Mouse (Mus musculus) midbrain, embryonic 14.5 days (tissue): ENCODE data around the gene Atp6v1b1. TPM values are rescaled to one million over a fixed set of nuclear protein-coding genes. Genes with fewer than 3 reads are reported as not detected.
"Not testable (repeated sequence)": the region's sequence is repeated elsewhere in the genome, so short reads cannot be mapped to it uniquely, and the experiment has no call there.

ENCODE experiments used
- ATAC-seq: fragments of 200-750 bp; cut with Nextera tagmentation; 2 replicates; pipeline ENCODE4 v1.8.0; 2017; ENCODE audit warnings: moderate number of reproducible peaks, moderate library complexity; ENCODE audit not compliant: low FRiP score, low TSS enrichment
- DNase-seq: peaks from one replicate; pipeline ENCODE4 v3.0.0-alpha.2; 2015
- H3K27ac ChIP-seq: fragments of 300-500 bp; sonication (generic); replicated peaks from 2 replicates; pipeline ENCODE4 v1.5.1; 2014; ENCODE audit warnings: mild to moderate bottlenecking, low read depth, low read length, moderate library complexity
- H3K27me3 ChIP-seq: fragments of 300-500 bp; sonication (generic); 2 replicates; pipeline ENCODE4 v1.6.1; 2014; ENCODE audit warnings: low read length, control low read depth, mixed read lengths; ENCODE audit not compliant: control insufficient read depth, insufficient read depth
- H3K36me3 ChIP-seq: fragments of 300-500 bp; sonication (generic); 2 replicates; pipeline ENCODE4 v1.6.1; 2014; ENCODE audit warnings: low read length, control low read depth; ENCODE audit not compliant: control insufficient read depth, insufficient read depth
- H3K4me1 ChIP-seq: fragments of 300-500 bp; sonication (generic); 2 replicates; pipeline ENCODE4 v1.6.1; 2014; ENCODE audit warnings: mild to moderate bottlenecking, antibody characterized with exemption, low read length, control low read depth; ENCODE audit not compliant: control insufficient read depth, insufficient read depth
- H3K4me2 ChIP-seq: fragments of 300-500 bp; sonication (generic); 2 replicates; pipeline ENCODE4 v1.6.1; 2014; ENCODE audit warnings: mild to moderate bottlenecking, low read length, moderate library complexity
- H3K4me3 ChIP-seq: fragments of 300-500 bp; sonication (generic); replicated peaks from 2 replicates; pipeline ENCODE4 v1.5.1; 2014; ENCODE audit warnings: low read depth, low read length
- H3K9ac ChIP-seq: fragments of 300-500 bp; sonication (generic); replicated peaks from 2 replicates; pipeline ENCODE4 v1.6.1; 2014; ENCODE audit warnings: mild to moderate bottlenecking, low read length, moderate library complexity
- H3K9me3 ChIP-seq: fragments of 300-500 bp; sonication (generic); 2 replicates; pipeline ENCODE4 v1.6.1; 2016; ENCODE audit warnings: low read length, control low read depth, mixed read lengths; ENCODE audit not compliant: control insufficient read depth
- WGBS: fragments of 180-500 bp; shearing (Covaris S2); extraction: QIAGEN DNeasy Blood & Tissue Kit; methylation state at CpG from one replicate; pipeline ENCODE4 v1.1.7; 2014; 5-methylcytosine and 5-hydroxymethylcytosine counted together
- polyA plus RNA-seq: library from polyadenylated mRNA; unstranded; fragments of >200 nt; fragmentation: Nextera tagmentation; extraction: Ambion mirVana; gene quantifications from 2 replicates; pipeline ENCODE4 v1.2.1, GENCODE M21; 2014

Gene Atp6v1b1
- polyA plus RNA-seq, 1 experiment from 2014 or later = not detected

DNA sequence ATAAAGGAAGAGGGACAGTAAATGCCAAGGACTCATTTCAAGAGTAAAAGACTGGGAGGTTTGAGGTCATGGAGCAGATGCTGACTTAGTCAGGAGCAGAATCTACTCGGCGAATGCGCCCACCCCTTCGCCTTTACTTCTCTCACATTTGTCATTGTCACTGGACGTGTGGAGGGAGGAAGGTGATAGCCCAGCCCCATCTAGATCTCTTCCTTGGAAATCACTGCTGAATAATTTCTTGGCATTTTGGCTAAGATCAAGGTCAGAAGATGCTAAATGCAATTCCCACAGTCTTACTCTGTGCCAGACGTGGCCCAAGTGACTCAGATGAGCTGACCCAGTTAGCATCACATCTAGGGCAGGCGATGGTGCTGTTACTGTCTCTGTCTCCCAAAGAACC, 35.5 kb downstream of the Atp6v1b1 start:
- H3K9ac ChIP-seq = no peak overlapping the region
- no peaks in the 10 kb centered on the region for H3K27me3 ChIP-seq
- DNase-seq (no peak), ATAC-seq (no peak)
- no peaks in the 10 kb centered on the region for H3K9me3 ChIP-seq
- H3K36me3 ChIP-seq = no peaks in the 10 kb centered on the region
- WGBS = 89% methylated on average over 7 of the region's 7 CpGs
- no peak overlapping the region for H3K27ac ChIP-seq
- H3K4me3 ChIP-seq = no peak overlapping the region
- H3K4me1 ChIP-seq = peaks cover 16% of the 10 kb centered on the region
- H3K4me2 ChIP-seq = no peak overlapping the region

DNA sequence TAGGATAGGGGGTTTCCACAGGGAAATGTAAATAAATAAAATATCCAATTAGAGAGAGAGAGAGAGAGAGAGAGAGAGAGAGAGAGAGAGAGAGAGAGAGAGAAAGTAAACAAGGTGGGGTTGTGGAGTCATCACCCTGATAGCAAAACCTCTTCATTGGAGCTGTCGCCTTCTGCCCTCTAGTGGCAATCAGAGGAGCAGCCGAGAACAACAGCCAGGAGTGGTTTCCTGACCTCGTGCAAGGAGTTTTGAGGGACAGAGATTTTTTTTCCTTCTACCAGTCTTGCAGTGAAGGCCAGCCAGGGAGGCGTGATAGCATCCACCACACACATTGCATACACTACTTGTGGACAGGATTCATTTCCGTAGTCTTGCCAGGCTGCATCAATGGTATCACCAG, 36.2 kb downstream of the Atp6v1b1 start:
- no peaks in the 10 kb centered on the region for H3K9me3 ChIP-seq
- no peak overlapping the region for H3K4me2 ChIP-seq
- DNase-seq (peak; percentile 71), ATAC-seq (no peak)
- H3K9ac ChIP-seq = no peak overlapping the region
- no peaks in the 10 kb centered on the region for H3K36me3 ChIP-seq
- WGBS = 10% methylated on average over 5 of the region's 5 CpGs
- H3K27ac ChIP-seq = no peak overlapping the region
- no peak overlapping the region for H3K4me3 ChIP-seq
- peaks cover 14% of the 10 kb centered on the region for H3K4me1 ChIP-seq
- H3K27me3 ChIP-seq = no peaks in the 10 kb centered on the region

DNA sequence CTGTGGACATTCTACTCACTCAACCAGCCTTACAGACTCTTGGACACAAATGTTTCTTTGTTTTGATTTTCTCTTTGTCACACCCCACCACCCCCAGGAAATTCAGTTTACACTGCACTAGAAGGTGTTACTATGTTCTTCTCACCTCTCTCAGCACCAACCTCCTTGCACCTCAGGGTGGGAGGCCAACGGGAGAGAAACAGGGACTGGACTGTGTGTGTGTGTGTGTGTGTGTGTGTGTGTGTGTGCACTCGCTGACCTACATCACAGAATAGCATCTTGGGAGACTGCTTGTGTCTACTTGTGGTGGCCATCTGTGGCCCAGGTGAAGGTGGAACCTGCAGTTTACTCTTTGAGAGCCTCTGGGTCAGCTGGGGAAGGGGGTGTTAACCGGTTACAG, 43.6 kb downstream of the Atp6v1b1 start:
- H3K36me3 ChIP-seq = no peaks in the 10 kb centered on the region
- no peaks in the 10 kb centered on the region for H3K4me1 ChIP-seq
- no peak overlapping the region for H3K4me2 ChIP-seq
- H3K9me3 ChIP-seq = no peaks in the 10 kb centered on the region
- H3K27me3 ChIP-seq = no peaks in the 10 kb centered on the region
- no peak overlapping the region for H3K27ac ChIP-seq
- no peak overlapping the region for H3K9ac ChIP-seq
- H3K4me3 ChIP-seq = no peak overlapping the region
- ATAC-seq (no peak), DNase-seq (no peak)
- WGBS = 81% methylated on average over 3 of the region's 3 CpGs

DNA sequence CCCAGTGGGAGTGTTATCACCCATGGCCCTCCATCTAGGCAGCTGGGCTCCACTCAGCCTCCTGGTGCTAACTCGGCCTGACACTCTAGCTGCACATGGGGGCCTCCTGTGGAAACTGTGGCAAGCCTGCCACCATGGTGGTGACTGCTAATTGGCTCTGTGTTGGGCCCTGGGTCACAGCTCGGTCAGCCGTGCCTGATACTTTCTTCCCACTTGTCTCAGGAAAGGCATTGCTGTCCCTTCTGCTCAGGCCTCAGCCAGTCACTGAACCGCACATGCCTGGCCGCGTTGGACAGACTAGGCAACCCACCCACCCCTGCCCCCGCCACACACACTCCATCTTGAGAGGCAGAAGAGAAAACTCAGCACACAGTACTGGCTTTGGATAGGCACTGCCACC, 45.8 kb downstream of the Atp6v1b1 start:
- H3K27me3 ChIP-seq = no peaks in the 10 kb centered on the region
- 39% methylated on average over 7 of the region's 7 CpGs for WGBS
- DNase-seq (no peak), ATAC-seq (no peak)
- H3K36me3 ChIP-seq = no peaks in the 10 kb centered on the region
- no peaks in the 10 kb centered on the region for H3K9me3 ChIP-seq
- H3K4me3 ChIP-seq = no peak overlapping the region
- H3K4me1 ChIP-seq = no peaks in the 10 kb centered on the region
- no peak overlapping the region for H3K27ac ChIP-seq
- H3K9ac ChIP-seq = no peak overlapping the region
- no peak overlapping the region for H3K4me2 ChIP-seq

DNA sequence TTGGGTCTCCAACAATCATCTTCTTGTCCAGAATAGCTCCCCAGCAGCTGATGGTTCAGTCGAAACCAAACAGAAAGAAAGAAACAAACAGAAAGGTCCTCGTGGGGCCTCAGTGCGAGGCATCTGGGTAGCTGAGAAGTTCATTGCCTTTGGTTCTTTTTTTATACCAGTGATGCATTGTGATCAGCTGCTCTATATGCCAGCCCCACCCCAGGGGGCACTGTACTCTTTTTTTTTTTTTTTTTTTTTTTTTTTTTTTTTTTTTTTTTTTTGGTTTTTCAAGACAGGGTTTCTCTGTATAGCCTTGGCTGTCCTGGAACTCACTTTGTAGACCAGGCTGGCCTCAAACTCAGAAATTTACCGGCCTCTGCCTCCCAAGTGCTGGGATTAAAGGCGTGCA, 47.7 kb downstream of the Atp6v1b1 start:
- WGBS = 84% methylated on average over 5 of the region's 5 CpGs
- not testable (repeated sequence) for H3K36me3 ChIP-seq, ATAC-seq, H3K27ac ChIP-seq, H3K9me3 ChIP-seq, H3K9ac ChIP-seq, H3K4me1 ChIP-seq, H3K4me2 ChIP-seq, H3K4me3 ChIP-seq, H3K27me3 ChIP-seq, DNase-seq

DNA sequence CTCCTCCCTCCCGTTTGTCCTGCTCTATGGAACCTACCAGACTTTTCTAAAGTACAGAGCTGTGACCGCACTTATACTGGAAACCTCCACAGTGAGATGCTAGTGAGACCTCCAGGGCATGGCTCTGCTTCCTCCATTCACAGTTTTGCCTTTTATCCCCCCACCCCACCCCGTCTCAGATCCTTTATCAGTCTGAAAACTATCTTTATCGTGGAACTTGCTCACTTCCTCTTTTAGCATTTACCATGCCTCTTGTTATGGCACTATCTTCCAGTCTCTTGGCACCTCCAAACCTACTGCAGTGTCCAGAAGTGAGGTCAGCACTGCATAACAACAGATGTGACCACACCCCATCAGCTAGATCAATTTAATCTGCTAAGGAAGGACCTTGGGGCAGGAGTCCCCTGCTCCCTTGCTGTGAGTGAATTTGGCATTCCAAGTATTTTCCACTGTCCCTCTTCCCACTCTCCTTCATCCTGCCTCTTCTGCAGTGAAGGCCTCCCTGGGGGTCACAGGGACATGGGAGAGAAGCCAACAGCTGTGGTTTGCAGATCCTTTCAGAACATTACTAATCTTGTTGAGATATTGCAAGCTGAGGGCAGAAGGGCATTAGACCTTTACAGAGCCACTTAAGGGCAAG, 48.6 kb downstream of the Atp6v1b1 start:
- 78% methylated on average over 4 of the region's 4 CpGs for WGBS
- no peaks in the 10 kb centered on the region for H3K9me3 ChIP-seq
- ATAC-seq = no peak

DNA sequence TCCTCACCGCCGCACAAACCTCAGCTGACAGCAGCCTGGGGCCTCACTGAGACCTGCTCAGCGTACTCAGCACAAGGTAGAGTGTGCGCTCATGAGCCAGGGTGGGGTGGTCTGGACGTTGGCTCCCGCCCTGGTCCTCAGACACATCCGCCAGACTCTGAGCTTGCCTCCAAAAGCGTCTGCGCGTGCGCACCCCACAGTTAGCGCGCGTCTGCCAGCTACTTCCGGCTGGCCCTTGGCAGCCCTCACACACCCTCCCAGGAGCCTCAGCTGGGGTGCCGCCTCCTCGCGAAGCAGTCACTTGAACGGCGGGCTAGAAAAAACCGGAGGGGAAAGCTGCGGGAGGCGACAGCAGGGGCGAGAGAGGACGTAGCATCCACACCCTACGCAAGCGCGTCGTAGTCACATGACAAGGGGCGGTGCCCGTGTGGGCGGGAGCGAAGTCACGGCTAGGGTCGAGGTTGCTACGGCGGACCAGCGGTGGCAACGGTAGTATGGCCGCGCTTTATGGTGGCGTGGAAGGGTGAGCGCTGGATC, 52.0 kb downstream of the Atp6v1b1 start, which contains the start of gene Nagk:
Gene Nagk, plus strand, starts transcription at position 223 of the 537 bp plus-strand sequence.
- peak within 1 kb of the TSS; percentile 77 for H3K4me2 ChIP-seq
- peak within 1 kb of the TSS; percentile 97 for H3K27ac ChIP-seq
- H3K9me3 ChIP-seq = no peaks in the 10 kb centered on the region
- H3K4me1 ChIP-seq = peaks cover 10% of the 10 kb centered on the region
- DNase-seq (peak; percentile 97), ATAC-seq (peak; percentile 94)
- peaks cover 11% of the 10 kb centered on the region; the same call in 1 of the 2 replicates for H3K36me3 ChIP-seq
- H3K4me3 ChIP-seq = peak within 1 kb of the TSS; percentile 79
- no peaks in the 10 kb centered on the region for H3K27me3 ChIP-seq
- under 1% methylated on average over 43 of the region's 43 CpGs for WGBS
- H3K9ac ChIP-seq = peak within 1 kb of the TSS; percentile 89

More for the DNA sequence above, 48.6 kb downstream of the Atp6v1b1 start:
- Histone ChIP-seq H3K27ac (no peak overlapping the region), H3K36me3 (no peaks in the 10 kb centered on the region), H3K27me3 (no peaks in the 10 kb centered on the region), H3K4me2 (no peak overlapping the region), H3K4me3 (no peak overlapping the region), H3K4me1 (peaks cover 6% of the 10 kb centered on the region), H3K9ac (no peak overlapping the region)
- no peak for DNase-seq

DNA sequence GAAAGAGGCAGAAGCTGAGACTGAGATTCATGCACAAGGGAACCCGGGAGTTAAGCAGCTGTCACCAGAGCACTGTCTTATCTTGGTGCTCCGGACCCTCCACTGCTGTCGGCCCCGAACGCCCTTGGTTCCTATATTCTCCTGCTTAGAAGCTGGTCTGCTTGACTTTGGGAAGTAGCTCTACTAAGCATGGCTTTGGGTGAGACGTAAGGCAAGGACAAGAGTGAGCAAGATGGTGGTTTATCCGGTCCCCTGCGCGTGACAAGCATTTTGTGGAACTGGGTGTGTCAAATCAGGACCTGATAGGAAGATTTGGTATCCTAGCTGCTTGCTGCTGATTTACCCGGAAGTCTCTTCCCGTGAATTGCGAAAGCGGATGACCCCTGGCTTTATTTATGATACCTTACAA, 52.7 kb downstream of the Atp6v1b1 start:
- WGBS = 14% methylated on average over 13 of the region's 13 CpGs
- Histone ChIP-seq H3K4me3 (peak overlapping the region; percentile 79), H3K4me2 (peak overlapping the region; percentile 77), H3K9me3 (no peaks in the 10 kb centered on the region), H3K36me3 (peaks cover 17% of the 10 kb centered on the region), H3K4me1 (peaks cover 10% of the 10 kb centered on the region), H3K27me3 (no peaks in the 10 kb centered on the region), H3K9ac (peak overlapping the region; percentile 89), H3K27ac (peak overlapping the region; percentile 97)
- ATAC-seq (peak; percentile 48; the same call in 1 of the 2 replicates), DNase-seq (peak; percentile 68)

DNA sequence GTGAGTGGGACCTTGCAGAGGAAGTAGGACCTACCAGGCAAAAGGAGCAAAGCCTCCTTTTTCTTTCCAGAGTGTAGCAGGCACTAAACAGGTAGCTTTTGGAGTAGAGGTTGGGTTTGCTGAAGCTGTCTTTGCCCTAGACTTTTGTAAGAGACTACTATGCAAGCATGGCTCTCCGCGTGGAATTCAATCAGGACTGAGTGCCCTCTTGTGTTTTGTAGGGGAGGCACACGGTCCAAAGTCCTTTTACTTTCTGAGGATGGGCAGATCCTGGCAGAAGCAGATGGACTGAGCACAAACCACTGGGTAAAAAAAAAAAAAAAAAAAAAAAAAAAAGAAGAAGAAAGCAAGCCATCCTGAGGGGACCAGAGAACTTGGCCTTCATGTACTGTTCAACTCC, 53.9 kb downstream of the Atp6v1b1 start:
- H3K9ac ChIP-seq = no peak overlapping the region
- 63% methylated on average over 3 of the region's 3 CpGs for WGBS
- no peak overlapping the region for H3K4me3 ChIP-seq
- no peaks in the 10 kb centered on the region for H3K27me3 ChIP-seq
- no peaks in the 10 kb centered on the region for H3K9me3 ChIP-seq
- peaks cover 10% of the 10 kb centered on the region for H3K4me1 ChIP-seq
- ATAC-seq (no peak), DNase-seq (peak; percentile 16)
- peaks cover 29% of the 10 kb centered on the region for H3K36me3 ChIP-seq
- no peak overlapping the region for H3K4me2 ChIP-seq
- no peak overlapping the region for H3K27ac ChIP-seq
